ENCODE assay signal across 18 mouse cellular contexts in genomic region chr10:80913364-80914011, GRCm38 (mm10). TPM values are rescaled to one million over a fixed set of nuclear protein-coding genes. Genes with fewer than 3 reads are reported as not detected.
DNase-seq lines count a peak whose midpoint lies in the region; ATAC-seq and TF ChIP-seq lines count a peak whose summit lies in the region.
"Had no signal": no experiment of that assay in that cellular context is flagged by ENCODE, and none has a peak within 500 bp of the region (broad histone marks: within the 10 kb centered on the region; RNA-seq: fewer than 3 reads in every experiment).

No protein-coding gene starts in this region.

- peaks cover 14% of the 10 kb centered on the region for H3K36me3 ChIP-seq in heart, embryonic 11.5 days (ENCODE audit: control insufficient read depth, insufficient read depth, low read length)
- peaks cover 7% of the 10 kb centered on the region; the same call in 1 of the 2 replicates for H3K36me3 ChIP-seq in liver, postnatal 0 days (replicated peaks; ENCODE audit: insufficient read depth, low read length)
- peaks cover 62% of the 10 kb centered on the region for H3K36me3 ChIP-seq in liver, embryonic 12.5 days
- peaks cover 17% of the 10 kb centered on the region for H3K36me3 ChIP-seq in intestine, embryonic 15.5 days
- H3K36me3 ChIP-seq in small intestine, adult 2 months (ENCODE audit: control insufficient read depth, insufficient read depth, low read length), result peaks cover 18% of the 10 kb centered on the region

- no peak for TF ChIP-seq EP300 in liver, postnatal 0 days (IDR thresholded peaks at IDR 0.05; ENCODE audit: low read depth)

- peaks cover 10% of the 10 kb centered on the region for H3K4me1 ChIP-seq in heart, embryonic 11.5 days (ENCODE audit: control insufficient read depth, insufficient read depth, low read length)
- peaks cover 35% of the 10 kb centered on the region for H3K4me1 ChIP-seq in liver, postnatal 0 days (ENCODE audit: insufficient read depth)
- peaks cover 45% of the 10 kb centered on the region for H3K4me1 ChIP-seq in liver, embryonic 12.5 days
- H3K4me1 ChIP-seq in intestine, embryonic 15.5 days (replicated peaks), result peaks cover 30% of the 10 kb centered on the region
- peaks cover 33% of the 10 kb centered on the region for H3K4me1 ChIP-seq in small intestine, adult 2 months (ENCODE audit: control insufficient read depth, insufficient read depth, insufficient read length, low read length)

- H3K9ac ChIP-seq in heart, embryonic 11.5 days (ENCODE audit: low read depth, low read length), result peak overlapping the region; percentile 30; the same call in 1 of the 2 replicates
- H3K9ac ChIP-seq in liver, postnatal 0 days (replicated peaks), result 0 out of 2 replicates have a peak overlapping the region, but pooled peaks have one; percentile 0
- H3K9ac ChIP-seq in liver, embryonic 12.5 days, result no peak overlapping the region
- no peak overlapping the region for H3K9ac ChIP-seq in intestine, embryonic 15.5 days
- H3K9ac ChIP-seq: embryonic facial prominence, embryonic 12.5 days; forebrain, postnatal 0 days; hindbrain, embryonic 12.5 days; lung, embryonic 15.5 days; neural tube, embryonic 12.5 days had no signal

- H3K4me3 ChIP-seq in heart, embryonic 11.5 days (ENCODE audit: low read depth, low read length), result no peak overlapping the region
- H3K4me3 ChIP-seq in liver, postnatal 0 days (ENCODE audit: low read depth, low read length), result no peak overlapping the region
- no peak overlapping the region for H3K4me3 ChIP-seq in liver, embryonic 12.5 days
- H3K4me3 ChIP-seq in intestine, embryonic 15.5 days (replicated peaks), result no peak overlapping the region
- H3K4me3 ChIP-seq in small intestine, adult 2 months (ENCODE audit: low read depth, low read length), result no peak overlapping the region
- H3K4me3 ChIP-seq: embryonic facial prominence, embryonic 12.5 days; hindbrain, embryonic 12.5 days; lung, embryonic 15.5 days; neural tube, embryonic 12.5 days had no signal

- no peaks in the 10 kb centered on the region for H3K27me3 ChIP-seq in heart, embryonic 11.5 days (ENCODE audit: control insufficient read depth, insufficient read depth, low read length)
- H3K27me3 ChIP-seq in liver, postnatal 0 days (ENCODE audit: insufficient read depth, low read length), result no peaks in the 10 kb centered on the region
- peaks cover 8% of the 10 kb centered on the region; the same call in 1 of the 2 replicates for H3K27me3 ChIP-seq in liver, embryonic 12.5 days (replicated peaks)
- no peaks in the 10 kb centered on the region for H3K27me3 ChIP-seq in intestine, embryonic 15.5 days (replicated peaks)
- H3K27me3 ChIP-seq in small intestine, adult 2 months (ENCODE audit: control insufficient read depth, insufficient read depth, low read length), result no peaks in the 10 kb centered on the region
- H3K27me3 ChIP-seq: embryonic facial prominence, embryonic 12.5 days; hindbrain, embryonic 12.5 days; lung, embryonic 15.5 days; neural tube, embryonic 12.5 days had no signal

- no peak for ATAC-seq in heart, embryonic 11.5 days (replicated peaks; ENCODE audit: insufficient number of reproducible peaks, low FRiP score, low TSS enrichment)
- ATAC-seq in liver, postnatal 0 days, result no peak
- ATAC-seq in liver, embryonic 12.5 days, result no peak
- no peak for ATAC-seq in intestine, embryonic 15.5 days
- ATAC-seq: forebrain, postnatal 0 days had no signal

- H3K27ac ChIP-seq in heart, embryonic 11.5 days (ENCODE audit: low read depth, low read length), result no peak overlapping the region
- peak overlapping the region; percentile 58; the same call in 1 of the 2 replicates for H3K27ac ChIP-seq in liver, postnatal 0 days (ENCODE audit: low read depth)
- H3K27ac ChIP-seq in liver, embryonic 12.5 days, result no peak overlapping the region
- 0 out of 2 replicates have a peak overlapping the region, but pooled peaks have one; percentile 27 for H3K27ac ChIP-seq in intestine, embryonic 15.5 days
- peak overlapping the region; percentile 91 for H3K27ac ChIP-seq in small intestine, adult 2 months (ENCODE audit: insufficient read depth, low read depth, low read length)
- H3K27ac ChIP-seq: embryonic facial prominence, embryonic 12.5 days; hindbrain, embryonic 12.5 days; kidney, postnatal 0 days; lung, embryonic 15.5 days; neural tube, embryonic 12.5 days had no signal

- no peaks in the 10 kb centered on the region for H3K9me3 ChIP-seq in heart, embryonic 11.5 days (replicated peaks; ENCODE audit: control insufficient read depth, low read length)
- H3K9me3 ChIP-seq in liver, postnatal 0 days (ENCODE audit: low read length), result no peaks in the 10 kb centered on the region
- no peaks in the 10 kb centered on the region for H3K9me3 ChIP-seq in liver, embryonic 12.5 days (replicated peaks)
- H3K9me3 ChIP-seq in intestine, embryonic 15.5 days, result no peaks in the 10 kb centered on the region
- H3K9me3 ChIP-seq: embryonic facial prominence, embryonic 12.5 days; hindbrain, embryonic 12.5 days; lung, embryonic 15.5 days; neural tube, embryonic 12.5 days had no signal

- WGBS in heart, embryonic 11.5 days (ENCODE audit: insufficient replicate concordance), result 86% methylated on average over 7 of the region's 8 CpGs
- 77% methylated on average over 7 of the region's 8 CpGs for WGBS in liver, postnatal 0 days (ENCODE audit: insufficient replicate concordance)
- WGBS in liver, embryonic 12.5 days (ENCODE audit: insufficient replicate concordance), result 84% methylated on average over 7 of the region's 8 CpGs
- WGBS in intestine, embryonic 15.5 days, result 92% methylated on average over 7 of the region's 8 CpGs
- 58% methylated on average over 7 of the region's 8 CpGs for WGBS in small intestine, adult 2 months

- H3K4me2 ChIP-seq in heart, embryonic 11.5 days, result no peak overlapping the region
- H3K4me2 ChIP-seq in liver, postnatal 0 days (ENCODE audit: low read depth, low read length), result no peak overlapping the region
- H3K4me2 ChIP-seq in liver, embryonic 12.5 days, result no peak overlapping the region
- no peak overlapping the region for H3K4me2 ChIP-seq in intestine, embryonic 15.5 days (replicated peaks)
- H3K4me2 ChIP-seq: embryonic facial prominence, embryonic 12.5 days; hindbrain, embryonic 12.5 days; lung, embryonic 15.5 days; neural tube, embryonic 12.5 days had no signal

- DNase-seq in heart, adult 8-10 months (ENCODE audit: low spot score), result no peak
- no peak for DNase-seq in liver, postnatal 0 days
- DNase-seq in spleen, postnatal 14 days (ENCODE audit: low spot score in 2 of 2), result no peak
- DNase-seq: adrenal gland, postnatal 14 days; forebrain, postnatal 0 days; right cerebral cortex, adult 18-20 months had no signal

- TF ChIP-seq POLR2A in small intestine, adult 2 months (IDR thresholded peaks at IDR 0.05; ENCODE audit: low read depth, low read length), result no peak; the same call in 1 of the 2 replicates

- TF ChIP-seq CTCF in liver, postnatal 0 days (IDR thresholded peaks at IDR 0.05; ENCODE audit: low read depth), result no peak
- no peak for TF ChIP-seq CTCF in small intestine, adult 2 months (IDR thresholded peaks at IDR 0.05; ENCODE audit: extremely low read depth, insufficient read length, insufficient replicate concordance, low read depth, low read length)

RNA-seq across cellular contexts. Expression of gene Lmnb2, which starts 4.6 kb away (rescaled TPM):
- 7.9 and 11.6 TPM in 2 replicates for polyA plus RNA-seq in heart, embryonic 11.5 days (2014; fragmentation: Nextera tagmentation; extraction: Ambion mirVana)
- 1 to 10 TPM; 3.5 to 6.3 (median 4.8) TPM for total RNA-seq in heart, adult 8-10 months (2022)
- polyA plus RNA-seq in liver, postnatal 0 days (2015; fragmentation: Nextera tagmentation; extraction: Ambion mirVana), result 5.4 and 6.5 TPM in 2 replicates
- polyA plus RNA-seq in liver, embryonic 12.5 days (2016; fragmentation: Nextera tagmentation; extraction: Ambion mirVana), result 23.1 and 23.6 TPM in 2 replicates
- polyA plus RNA-seq in intestine, embryonic 15.5 days (2015; fragmentation: Nextera tagmentation; extraction: Ambion mirVana), result 41.0 and 42.6 TPM in 2 replicates
- polyA plus RNA-seq in small intestine, adult 2 months (2012; rRNA removed), result 14.5 and 29.2 TPM in 2 replicates

RNA-seq across cellular contexts. Expression of gene Timm13, which starts 12.7 kb away (rescaled TPM):
- 300 and 340 TPM in 2 replicates for polyA plus RNA-seq in heart, embryonic 11.5 days (2014; fragmentation: Nextera tagmentation; extraction: Ambion mirVana)
- 100 to 1,000 TPM; 117 to 135 (median 123) TPM for total RNA-seq in heart, adult 8-10 months (2022)
- 242 and 244 TPM in 2 replicates for polyA plus RNA-seq in liver, postnatal 0 days (2015; fragmentation: Nextera tagmentation; extraction: Ambion mirVana)
- 271 and 301 TPM in 2 replicates for polyA plus RNA-seq in liver, embryonic 12.5 days (2016; fragmentation: Nextera tagmentation; extraction: Ambion mirVana)
- polyA plus RNA-seq in intestine, embryonic 15.5 days (2015; fragmentation: Nextera tagmentation; extraction: Ambion mirVana), result 363 and 364 TPM in 2 replicates
- polyA plus RNA-seq in small intestine, adult 2 months (2012; rRNA removed), result 132 and 250 TPM in 2 replicates

RNA-seq across cellular contexts. Expression of gene Gadd45b, which starts 16.4 kb away (rescaled TPM):
- polyA plus RNA-seq in heart, embryonic 11.5 days (2014; fragmentation: Nextera tagmentation; extraction: Ambion mirVana), result 21.3 and 25.6 TPM in 2 replicates
- 10 to 100 TPM in 2 of 4 experiments, 1 to 10 TPM in 2; 5.0 to 18.1 (median 12.0) TPM for total RNA-seq in heart, adult 8-10 months (2022)
- polyA plus RNA-seq in liver, postnatal 0 days (2015; fragmentation: Nextera tagmentation; extraction: Ambion mirVana), result 17.3 and 18.7 TPM in 2 replicates
- polyA plus RNA-seq in liver, embryonic 12.5 days (2016; fragmentation: Nextera tagmentation; extraction: Ambion mirVana), result 1.6 and 2.0 TPM in 2 replicates
- 26.6 and 29.9 TPM in 2 replicates for polyA plus RNA-seq in intestine, embryonic 15.5 days (2015; fragmentation: Nextera tagmentation; extraction: Ambion mirVana)
- polyA plus RNA-seq in small intestine, adult 2 months (2012; rRNA removed), result 16.2 and 29.7 TPM in 2 replicates

RNA-seq across cellular contexts. Expression of gene Tmprss9, which starts 41.8 kb away (rescaled TPM):
- polyA plus RNA-seq in heart, embryonic 11.5 days (2014; fragmentation: Nextera tagmentation; extraction: Ambion mirVana), result not detected in 2 replicates
- not detected for total RNA-seq in heart, adult 8-10 months (2022)
- polyA plus RNA-seq in liver, postnatal 0 days (2015; fragmentation: Nextera tagmentation; extraction: Ambion mirVana), result 0.12 TPM in 2 replicates
- polyA plus RNA-seq in liver, embryonic 12.5 days (2016; fragmentation: Nextera tagmentation; extraction: Ambion mirVana), result 0.04 and 0.05 TPM in 2 replicates
- 0.05 TPM in 1 of 2 replicates, not detected in the other for polyA plus RNA-seq in intestine, embryonic 15.5 days (2015; fragmentation: Nextera tagmentation; extraction: Ambion mirVana)
- 0.66 and 1.3 TPM in 2 replicates for polyA plus RNA-seq in small intestine, adult 2 months (2012; rRNA removed)
- total RNA-seq: adrenal gland, postnatal 14 days; common myeloid progenitor, adult 5-6 weeks; monocyte, adult 5-6 weeks had no signal
- polyA plus RNA-seq: heart, postnatal 0 days; lung, embryonic 15.5 days had no signal

RNA-seq across cellular contexts. Expression of gene Sppl2b, which starts 58.4 kb away (rescaled TPM):
- polyA plus RNA-seq in heart, embryonic 11.5 days (2014; fragmentation: Nextera tagmentation; extraction: Ambion mirVana), result 22.9 and 26.3 TPM in 2 replicates
- 10 to 100 TPM; 11.1 to 15.9 (median 14.4) TPM for total RNA-seq in heart, adult 8-10 months (2022)
- 27.6 and 27.7 TPM in 2 replicates for polyA plus RNA-seq in liver, postnatal 0 days (2015; fragmentation: Nextera tagmentation; extraction: Ambion mirVana)
- polyA plus RNA-seq in liver, embryonic 12.5 days (2016; fragmentation: Nextera tagmentation; extraction: Ambion mirVana), result 66.1 and 70.5 TPM in 2 replicates
- 34.8 and 37.8 TPM in 2 replicates for polyA plus RNA-seq in intestine, embryonic 15.5 days (2015; fragmentation: Nextera tagmentation; extraction: Ambion mirVana)
- polyA plus RNA-seq in small intestine, adult 2 months (2012; rRNA removed), result 43.1 and 81.2 TPM in 2 replicates

Comparison
In these comparisons a context has a peak if more than half of its experiments do, and no peak if none do; other contexts are left out.
1. H3K27ac ChIP-seq: peak in liver, postnatal 0 days (single experiment), intestine, embryonic 15.5 days (single experiment) and small intestine, adult 2 months (single experiment); none in heart, embryonic 11.5 days (single experiment) and liver, embryonic 12.5 days (single experiment).
2. H3K9ac ChIP-seq: peak in heart, embryonic 11.5 days (single experiment) and liver, postnatal 0 days (single experiment); none in liver, embryonic 12.5 days (single experiment) and intestine, embryonic 15.5 days (single experiment).